Mouse (Mus musculus) lung, embryonic 14.5 days (tissue): Measurements from ENCODE around the gene Tmem121. TPM values are rescaled to one million over a fixed set of nuclear protein-coding genes. Genes with fewer than 3 reads are reported as not detected.

Experiments
- ATAC-seq: fragments of 200-750 bp; cut with Nextera tagmentation; 2 replicates; pipeline ENCODE4 v1.8.0; 2017; ENCODE audit warnings: mild to moderate bottlenecking, moderate TSS enrichment, moderate library complexity; ENCODE audit not compliant: insufficient read depth
- DNase-seq: peaks from one replicate; pipeline ENCODE4 v3.0.0-alpha.2; 2015
- H3K27ac ChIP-seq: fragments of 300-500 bp; sonication (generic); 2 replicates; pipeline ENCODE4 v1.5.1; 2014; ENCODE audit warnings: low read depth, mild to moderate bottlenecking, moderate library complexity
- H3K27me3 ChIP-seq: fragments of 300-500 bp; sonication (generic); 2 replicates; pipeline ENCODE4 v1.6.1; 2014; ENCODE audit warnings: low read length, control low read depth; ENCODE audit not compliant: insufficient read depth
- H3K36me3 ChIP-seq: fragments of 300-500 bp; sonication (generic); 2 replicates; pipeline ENCODE4 v1.6.1; 2014; ENCODE audit warnings: control low read depth; ENCODE audit not compliant: insufficient read depth
- H3K4me1 ChIP-seq: fragments of 300-500 bp; sonication (generic); 2 replicates; pipeline ENCODE4 v1.6.1; 2014; ENCODE audit warnings: antibody characterized with exemption, control low read depth; ENCODE audit not compliant: insufficient read depth
- H3K4me2 ChIP-seq: fragments of 300-500 bp; sonication (generic); 2 replicates; pipeline ENCODE4 v1.6.1; 2014; ENCODE audit warnings: mild to moderate bottlenecking
- H3K4me3 ChIP-seq: fragments of 300-500 bp; sonication (generic); 2 replicates; pipeline ENCODE4 v1.5.1; 2014; ENCODE audit warnings: low read depth, low read length
- H3K9ac ChIP-seq: fragments of 300-500 bp; sonication (generic); 2 replicates; pipeline ENCODE4 v1.6.1; 2014
- H3K9me3 ChIP-seq: fragments of 300-500 bp; sonication (generic); 2 replicates; pipeline ENCODE4 v1.6.1; 2016; ENCODE audit warnings: low read depth, low read length, control low read depth
- CTCF ChIP-seq: IDR thresholded peaks from 2 replicates; pipeline ENCODE4 v1.5.1; 2016; ENCODE audit warnings: antibody characterized with exemption, low read depth
- WGBS: fragments of 180-500 bp; shearing (Covaris S2); extraction: QIAGEN DNeasy Blood & Tissue Kit; methylation state at CpG from one replicate; pipeline ENCODE4 v1.1.7; 2014; 5-methylcytosine and 5-hydroxymethylcytosine counted together
- polyA plus RNA-seq: library from polyadenylated mRNA; unstranded; fragments of >200 nt; fragmentation: Nextera tagmentation; extraction: Ambion mirVana; gene quantifications from 2 replicates; pipeline ENCODE4 v1.2.1, GENCODE M21; 2014

Tmem121 gene
- polyA plus RNA-seq, 1 experiment from 2014 or later, result 6.1 TPM

DNA sequence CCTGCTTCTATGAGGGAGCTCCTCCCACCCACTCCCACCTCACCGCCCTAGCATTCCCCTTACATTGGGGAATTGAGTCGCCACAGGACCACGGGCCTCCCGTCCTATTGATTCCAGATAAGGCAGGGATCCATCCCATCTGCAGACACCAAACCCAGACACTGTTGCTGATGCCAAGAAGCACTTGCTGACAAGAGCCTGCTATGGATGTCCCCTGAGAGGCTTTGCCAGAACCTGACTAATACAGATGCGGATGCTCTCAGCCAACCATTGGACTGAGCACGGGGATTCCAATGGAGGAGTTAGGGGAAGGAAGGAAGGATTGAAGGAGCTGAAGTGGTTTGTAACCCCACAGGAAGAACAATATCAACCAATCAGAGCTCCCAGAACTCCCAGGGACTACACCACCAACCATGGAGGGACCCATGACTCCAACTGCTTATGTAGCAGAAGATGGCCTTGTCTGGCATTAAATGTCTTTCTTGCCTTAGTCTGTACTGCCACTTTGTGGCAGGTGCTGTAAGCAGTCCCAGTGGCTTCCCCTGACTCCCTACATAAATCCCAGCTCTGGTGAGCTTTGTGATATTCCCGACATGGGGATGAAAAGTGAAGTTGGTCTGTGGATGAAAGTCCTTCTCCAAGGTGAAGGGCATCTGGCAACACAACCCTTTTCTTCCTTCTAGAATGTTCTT is 19.7 kb downstream of the Tmem121 start:
- Histone ChIP-seq H3K27ac (no peak overlapping the region), H3K4me1 (no peaks in the 10 kb centered on the region), H3K4me3 (no peak overlapping the region), H3K27me3 (no peaks in the 10 kb centered on the region), H3K9me3 (0 out of 2 replicates have a peak, but pooled peaks cover 3% of the 10 kb centered on the region), H3K4me2 (no peak overlapping the region), H3K36me3 (no peaks in the 10 kb centered on the region), H3K9ac (no peak overlapping the region)
- no peak for ATAC-seq
- TF ChIP-seq CTCF, result no peak
- 78% methylated on average over 7 of the region's 7 CpGs for WGBS
- no peak for DNase-seq

DNA sequence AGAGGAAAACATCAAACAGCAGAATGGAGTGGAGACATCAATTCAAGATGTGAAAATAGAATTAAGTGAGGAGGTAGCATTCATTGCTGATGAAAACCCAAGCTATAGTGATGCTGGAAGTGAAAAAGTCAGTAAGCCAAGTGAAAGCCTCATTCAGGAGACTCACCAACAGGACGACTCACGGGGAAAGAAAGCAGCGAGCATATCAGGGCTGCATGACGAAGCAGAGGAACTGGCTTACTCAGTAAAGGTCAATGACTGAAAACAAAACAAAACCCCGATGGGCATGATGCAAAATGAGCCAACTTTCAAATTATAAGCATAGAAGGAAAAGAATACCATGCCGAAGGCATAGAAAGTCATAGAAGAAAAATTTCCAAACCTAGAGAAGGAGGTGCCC is 22.0 kb downstream of the Tmem121 start:
- no peak for DNase-seq
- Histone ChIP-seq H3K4me3 (no peak overlapping the region), H3K36me3 (no peaks in the 10 kb centered on the region)

DNA sequence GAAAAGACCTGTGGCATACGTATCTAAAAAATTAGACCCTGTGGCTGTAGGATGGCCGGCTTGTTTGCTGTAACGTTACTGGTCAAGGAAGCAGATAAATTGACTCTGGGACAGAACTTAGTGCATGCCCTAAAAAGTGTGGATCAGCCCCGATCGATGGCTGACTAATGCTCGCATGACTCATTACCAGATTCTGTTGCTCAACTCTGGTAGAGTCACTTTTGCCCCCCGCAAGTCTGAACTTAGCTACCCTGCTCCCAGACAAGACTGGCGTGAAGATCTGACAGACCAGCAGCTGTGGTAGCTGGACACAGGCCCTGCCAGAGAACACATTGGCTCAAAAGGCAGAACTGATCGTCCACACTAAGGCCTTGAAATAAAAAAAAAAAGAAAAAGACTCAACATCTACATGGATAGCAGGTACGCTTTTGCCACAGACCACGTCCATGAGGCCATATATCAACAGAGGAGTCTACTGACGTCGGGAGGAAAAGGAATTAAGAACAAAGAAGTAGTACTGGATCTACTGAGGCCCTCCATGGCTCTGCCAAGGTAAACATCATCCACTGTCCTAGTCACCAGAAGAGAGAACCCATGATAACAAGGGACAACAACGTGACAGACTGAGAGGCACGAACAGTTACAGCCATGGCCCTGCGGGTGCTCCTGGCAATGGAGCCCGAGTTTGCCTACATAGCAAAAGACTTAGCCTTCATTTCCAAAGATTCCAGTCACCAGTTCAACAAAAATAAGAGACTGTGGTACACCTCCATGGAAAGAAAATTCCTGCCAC is 25.1 kb downstream of the Tmem121 start:
- Histone ChIP-seq H3K9me3 (no peaks in the 10 kb centered on the region), H3K27ac (no peak overlapping the region), H3K36me3 (no peaks in the 10 kb centered on the region), H3K4me1 (no peaks in the 10 kb centered on the region), H3K27me3 (no peaks in the 10 kb centered on the region), H3K4me3 (no peak overlapping the region), H3K9ac (no peak overlapping the region), H3K4me2 (no peak overlapping the region)
- no peak for ATAC-seq
- TF ChIP-seq CTCF, result no peak
- DNase-seq, result no peak
- 78% methylated on average over 17 of the region's 17 CpGs for WGBS

More for the DNA sequence above, 22.0 kb downstream of the Tmem121 start:
- no peak overlapping the region for H3K9ac ChIP-seq
- no peaks in the 10 kb centered on the region for H3K27me3 ChIP-seq
- no peaks in the 10 kb centered on the region for H3K4me1 ChIP-seq
- no peaks in the 10 kb centered on the region for H3K9me3 ChIP-seq
- TF ChIP-seq CTCF, result no peak
- no peak for ATAC-seq
- WGBS, result 74% methylated on average over 6 of the region's 6 CpGs
- no peak overlapping the region for H3K4me2 ChIP-seq
- no peak overlapping the region for H3K27ac ChIP-seq

DNA sequence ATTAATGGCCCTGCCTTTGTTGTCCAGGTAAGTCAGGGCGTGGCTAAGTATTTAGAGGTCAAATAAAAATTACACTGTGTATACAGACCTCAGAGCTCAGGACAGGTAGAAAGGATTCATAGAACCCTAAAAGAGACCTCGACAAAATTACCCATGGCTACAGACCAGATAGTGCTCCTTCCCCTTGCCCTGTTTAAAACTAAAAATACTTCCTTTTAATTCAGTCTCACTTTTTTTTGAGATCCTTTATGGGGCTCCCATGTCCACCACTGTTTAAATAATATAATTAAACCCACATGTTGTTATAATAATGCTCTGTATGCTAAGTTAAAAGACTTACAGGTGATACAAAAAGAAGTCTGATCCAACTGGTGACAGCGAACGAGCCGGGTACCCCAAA is 26.0 kb downstream of the Tmem121 start:
- H3K27me3 ChIP-seq, result no peaks in the 10 kb centered on the region

DNA sequence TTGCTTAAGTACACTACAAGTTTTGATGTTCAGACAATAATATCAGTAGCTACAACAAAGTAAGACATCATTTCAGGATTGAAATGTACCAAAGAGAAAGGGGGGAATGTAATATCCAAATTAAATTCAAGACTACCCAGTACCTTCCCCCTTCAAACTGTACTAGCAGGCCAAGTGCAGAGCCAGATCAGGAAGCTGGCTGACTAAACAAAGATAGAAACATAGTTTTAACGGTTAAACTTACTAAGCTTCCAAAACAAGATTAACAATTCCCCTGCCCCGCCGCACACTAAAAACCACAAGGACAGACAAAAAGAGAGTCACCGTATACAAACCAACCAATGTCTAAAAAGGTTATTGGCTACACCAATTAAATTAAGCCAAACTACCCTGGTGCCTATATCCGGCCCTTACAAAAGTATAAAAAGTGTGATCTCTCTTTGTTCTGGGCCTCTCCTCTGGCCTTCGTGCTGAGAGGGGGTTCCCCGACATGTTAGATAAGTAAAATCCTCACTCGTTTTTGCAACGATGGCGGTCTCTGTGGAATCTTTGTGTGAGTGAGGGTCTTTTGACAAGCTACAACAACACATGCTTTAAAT is 26.7 kb downstream of the Tmem121 start:
- Histone ChIP-seq H3K27ac (no peak overlapping the region), H3K4me3 (no peak overlapping the region), H3K9me3 (no peaks in the 10 kb centered on the region), H3K4me2 (no peak overlapping the region), H3K36me3 (no peaks in the 10 kb centered on the region), H3K9ac (no peak overlapping the region), H3K4me1 (no peaks in the 10 kb centered on the region), H3K27me3 (no peaks in the 10 kb centered on the region)
- DNase-seq, result no peak
- TF ChIP-seq CTCF, result no peak
- no peak for ATAC-seq
- WGBS, result 80% methylated on average over 10 of the region's 10 CpGs

More for the DNA sequence above, 26.0 kb downstream of the Tmem121 start:
- Histone ChIP-seq H3K36me3 (no peaks in the 10 kb centered on the region), H3K9ac (no peak overlapping the region), H3K4me2 (no peak overlapping the region), H3K4me1 (no peaks in the 10 kb centered on the region), H3K27ac (no peak overlapping the region), H3K4me3 (no peak overlapping the region), H3K9me3 (no peaks in the 10 kb centered on the region)
- 83% methylated on average over 5 of the region's 5 CpGs for WGBS
- DNase-seq (no peak), ATAC-seq (no peak)
- TF ChIP-seq CTCF, result no peak

DNA sequence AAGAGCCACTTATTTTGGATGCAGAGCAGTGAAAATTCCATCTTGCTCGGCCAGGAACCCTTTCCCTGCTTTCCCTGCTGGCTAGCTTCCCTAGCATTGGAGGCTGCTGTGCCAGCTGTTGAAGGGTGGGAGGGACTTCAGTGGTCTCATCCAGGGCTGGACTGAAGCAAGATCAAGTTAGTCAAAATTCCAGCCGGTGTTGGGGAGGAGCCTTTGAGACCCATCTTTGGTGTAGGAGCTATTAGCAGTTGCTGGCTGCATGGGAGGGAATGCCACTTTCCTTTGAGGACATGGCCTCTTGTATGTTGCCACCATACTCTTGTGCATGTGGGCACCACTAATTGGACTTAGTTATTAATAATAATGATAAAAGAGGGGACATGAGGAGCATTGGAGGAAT is 27.5 kb downstream of the Tmem121 start:
- no peak overlapping the region for H3K4me3 ChIP-seq
- H3K27ac ChIP-seq, result no peak overlapping the region
- H3K9ac ChIP-seq, result no peak overlapping the region
- no peaks in the 10 kb centered on the region for H3K4me1 ChIP-seq
- no peak for TF ChIP-seq CTCF
- DNase-seq (no peak), ATAC-seq (no peak)
- no peaks in the 10 kb centered on the region for H3K9me3 ChIP-seq
- H3K4me2 ChIP-seq, result no peak overlapping the region
- WGBS, result 70% methylated on average over 2 of the region's 2 CpGs
- H3K36me3 ChIP-seq, result no peaks in the 10 kb centered on the region
- H3K27me3 ChIP-seq, result no peaks in the 10 kb centered on the region
